Mouse (Mus musculus) cerebellum, adult 9-10 months (tissue): ENCODE data around the gene Itga11.
"Not testable (repeated sequence)": the region's sequence is repeated elsewhere in the genome, so short reads cannot be mapped to it uniquely, and the experiment has no call there.

ENCODE experiments used
- DNase-seq: peaks from one replicate; pipeline ENCODE4 v3.0.0; 2022

The Itga11 gene

DNA sequence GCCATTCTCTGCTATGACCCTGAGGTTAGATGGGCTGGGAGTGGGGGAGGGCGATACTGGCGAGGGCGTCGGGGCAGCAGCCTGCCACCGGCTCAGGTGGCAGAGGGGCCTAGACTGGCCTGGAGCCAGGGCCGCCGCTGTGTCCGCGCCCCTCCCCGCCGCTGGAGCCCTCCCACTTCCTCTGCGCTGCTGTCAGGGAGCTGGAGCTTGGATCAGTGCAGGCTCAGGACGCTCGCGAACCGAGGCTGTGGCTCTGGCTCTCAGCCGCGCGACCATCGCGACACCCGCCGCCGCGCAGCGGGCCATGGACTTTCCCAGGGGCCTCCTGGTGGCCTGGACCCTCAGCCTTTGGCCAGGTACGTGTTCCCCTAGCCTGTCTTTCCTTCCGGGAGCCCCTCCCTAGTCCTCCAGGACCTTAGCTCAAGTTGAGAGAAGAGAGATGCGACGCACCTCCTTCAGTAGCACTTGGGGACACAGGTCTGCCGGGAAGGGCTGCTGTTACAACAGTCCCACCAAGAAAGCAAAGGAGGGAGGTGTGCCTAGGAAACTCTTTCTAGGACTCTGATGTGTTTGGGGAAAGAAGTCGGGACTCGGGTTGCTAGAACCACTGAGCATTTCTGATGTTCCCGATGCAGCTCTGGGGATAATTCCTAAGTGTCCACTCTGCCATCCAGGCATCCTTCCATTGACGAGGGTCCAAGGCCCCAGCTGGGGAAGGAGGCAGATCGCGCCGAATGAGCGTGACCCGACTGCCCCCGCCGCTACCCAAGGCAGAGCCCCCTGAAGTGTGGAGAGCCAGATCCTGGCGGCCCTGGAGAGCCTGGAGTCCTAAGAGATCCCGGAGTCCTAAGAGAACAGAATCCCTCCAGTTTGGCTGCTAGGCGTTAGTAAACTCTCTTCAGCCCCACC lies at the start of gene Itga11:
Gene Itga11, plus strand, starts transcription at position 186 of the 909 bp plus-strand sequence.
- DNase-seq, result no peak

DNA sequence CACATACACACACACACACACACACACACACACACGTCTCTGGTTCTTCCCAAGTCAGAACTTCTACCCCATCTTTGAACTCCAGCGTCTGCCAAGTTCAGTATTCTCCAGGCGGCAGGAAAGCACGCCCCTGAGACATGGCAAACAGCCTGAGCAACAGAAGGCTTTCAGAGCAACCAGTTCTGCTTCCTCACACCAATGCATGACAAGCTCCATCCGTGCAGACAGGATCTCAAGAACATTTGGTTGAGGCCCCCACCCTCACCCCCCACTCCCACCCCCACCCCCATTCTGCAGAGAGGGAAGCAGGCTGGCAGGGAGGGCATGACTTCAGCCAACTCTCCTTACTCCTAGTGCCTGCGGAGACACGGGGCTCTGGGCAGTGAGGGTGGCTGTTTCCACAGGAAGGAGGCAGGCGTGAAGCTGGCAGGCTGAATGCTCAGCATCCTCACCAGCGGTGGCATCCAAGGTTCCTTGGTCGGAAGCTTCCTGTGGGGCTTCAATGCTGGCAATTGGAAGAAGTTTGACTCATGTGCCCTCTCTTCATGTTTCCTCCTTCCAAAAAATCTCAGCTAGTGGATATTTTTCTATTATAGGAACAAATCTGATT lies 46.9 kb upstream of the Itga11 start:
- no peak for DNase-seq

DNA sequence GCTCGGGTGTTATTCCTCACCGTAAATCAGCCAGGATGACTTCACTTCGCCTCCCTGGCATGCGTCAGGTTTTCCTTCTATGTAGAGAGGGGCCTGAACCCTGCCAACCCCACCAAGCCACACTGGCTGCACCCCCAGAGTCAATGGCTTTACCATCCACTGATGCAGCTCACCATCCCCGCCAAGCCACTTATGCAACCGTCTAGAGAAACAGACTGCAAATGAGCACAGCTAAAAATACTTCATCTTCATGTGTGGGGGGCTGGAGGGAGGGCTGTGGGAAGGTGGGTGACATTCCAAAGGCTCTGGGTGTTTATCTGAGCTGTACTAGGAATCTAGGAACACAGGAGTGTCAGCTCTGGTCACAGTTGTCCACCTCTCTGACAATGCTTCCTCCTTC lies 45.2 kb upstream of the Itga11 start:
- no peak for DNase-seq

DNA sequence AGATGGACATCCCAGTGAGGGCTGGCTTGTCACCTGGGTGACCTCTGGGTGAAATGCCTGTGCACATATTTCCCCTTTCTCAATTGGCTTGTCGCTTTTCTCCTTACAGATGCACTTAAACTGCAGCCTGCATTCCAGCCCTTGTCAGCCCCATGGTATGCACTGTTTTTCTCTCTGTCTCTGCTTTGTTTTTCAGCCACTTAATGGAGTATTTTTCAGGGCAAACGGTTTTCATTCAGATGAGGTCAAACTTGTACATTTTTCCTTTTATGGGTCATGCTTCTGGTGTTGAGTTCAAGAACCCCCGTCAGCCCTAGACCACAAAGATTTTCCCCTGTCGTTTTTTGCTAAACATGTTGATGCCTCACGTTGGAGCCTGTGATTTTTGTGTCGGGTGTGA lies 39.6 kb upstream of the Itga11 start:
- DNase-seq, result no peak

DNA sequence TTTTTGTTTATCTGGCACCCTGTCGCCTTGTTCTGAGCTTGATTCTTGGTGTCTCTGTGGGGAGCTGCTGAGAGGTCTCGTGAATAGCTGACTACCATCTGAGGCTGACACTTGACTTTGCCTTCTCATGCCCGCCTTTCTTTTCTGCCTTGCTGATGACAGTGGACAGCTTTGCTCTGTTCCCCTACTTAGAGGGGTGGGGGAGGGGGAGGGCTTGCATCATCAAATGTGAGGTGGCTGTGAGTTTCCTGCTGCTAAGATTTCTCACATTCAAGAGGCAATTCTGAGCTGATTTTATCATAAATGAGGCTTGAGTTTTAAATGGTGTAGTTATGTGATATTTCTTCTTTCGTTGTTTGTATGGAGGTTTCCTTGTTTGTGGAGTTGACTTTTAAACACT lies 37.9 kb upstream of the Itga11 start:
- DNase-seq, result no peak

DNA sequence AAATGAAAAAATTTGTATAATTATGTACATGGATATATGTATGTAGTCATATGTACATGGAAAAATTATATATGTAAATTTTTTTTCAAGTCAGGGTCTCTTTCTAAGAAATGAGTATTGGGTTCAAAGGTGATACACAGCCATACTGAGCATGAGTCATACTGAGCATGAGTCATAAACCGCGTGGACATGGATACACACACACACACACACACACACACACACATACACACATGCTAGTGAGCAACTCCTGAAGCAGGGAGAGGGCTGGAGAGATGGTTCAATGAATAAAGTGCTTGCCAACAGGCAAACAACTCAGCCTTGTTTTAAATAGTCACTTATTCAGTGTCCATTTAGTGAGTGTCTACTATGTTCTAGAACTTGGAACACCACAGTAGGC lies 37.4 kb upstream of the Itga11 start:
- DNase-seq, result no peak

DNA sequence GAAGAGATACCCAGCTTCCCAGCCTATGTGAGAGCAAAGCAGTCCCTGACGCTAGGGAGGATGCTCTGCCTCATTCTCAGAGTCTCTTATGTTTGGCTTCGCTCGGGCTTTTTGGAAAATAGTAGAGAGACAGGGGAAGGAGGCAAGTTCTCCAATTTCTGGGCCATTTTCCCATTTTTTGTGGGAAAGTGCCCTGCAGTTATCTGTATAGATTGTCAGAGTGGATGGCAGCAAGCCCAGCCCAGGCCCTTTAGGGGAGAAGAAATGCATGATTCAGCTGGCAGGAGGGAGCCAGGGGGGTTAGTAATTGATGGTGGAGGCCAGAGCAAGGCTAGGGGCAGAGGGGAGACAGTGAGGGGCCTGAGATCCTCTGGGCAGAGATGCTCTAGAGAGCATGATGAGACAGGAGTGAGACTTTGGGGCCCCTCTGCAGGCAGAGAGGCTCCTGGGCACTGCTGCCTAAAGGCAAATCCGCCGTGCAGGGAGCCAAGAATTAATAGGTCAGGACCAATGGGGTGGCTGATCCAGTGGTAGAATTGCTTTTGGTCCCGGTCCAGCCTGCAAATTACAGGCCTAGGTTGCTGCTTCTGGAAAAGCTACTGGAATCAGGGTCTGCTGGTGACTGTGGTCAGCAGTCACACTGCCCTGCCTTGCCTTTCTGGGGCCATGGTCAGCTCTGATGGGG lies 31.8 kb upstream of the Itga11 start:
- no peak for DNase-seq

DNA sequence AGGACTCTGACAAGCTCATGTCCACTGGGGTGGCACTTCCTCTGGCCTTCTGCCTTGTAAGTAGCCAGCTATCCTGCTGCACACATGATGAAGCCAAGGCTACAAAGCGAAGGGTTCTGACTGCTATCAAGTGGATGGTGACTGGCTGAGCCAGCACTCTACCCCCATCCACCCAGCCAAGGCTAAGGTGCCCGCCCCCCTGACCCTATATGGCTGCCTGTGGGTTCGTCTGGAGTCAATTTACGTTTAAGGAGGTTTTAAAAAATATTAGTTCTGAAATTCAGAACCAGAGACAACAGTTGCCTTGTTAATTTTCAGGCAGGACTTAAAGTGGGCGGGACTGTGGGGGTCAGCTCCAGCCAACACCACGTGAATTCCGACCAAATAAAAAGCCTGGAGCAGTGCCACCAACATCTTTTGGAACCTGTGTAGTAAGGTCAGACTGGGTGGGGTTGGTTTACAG lies 30.9 kb upstream of the Itga11 start:
- DNase-seq, result no peak

DNA sequence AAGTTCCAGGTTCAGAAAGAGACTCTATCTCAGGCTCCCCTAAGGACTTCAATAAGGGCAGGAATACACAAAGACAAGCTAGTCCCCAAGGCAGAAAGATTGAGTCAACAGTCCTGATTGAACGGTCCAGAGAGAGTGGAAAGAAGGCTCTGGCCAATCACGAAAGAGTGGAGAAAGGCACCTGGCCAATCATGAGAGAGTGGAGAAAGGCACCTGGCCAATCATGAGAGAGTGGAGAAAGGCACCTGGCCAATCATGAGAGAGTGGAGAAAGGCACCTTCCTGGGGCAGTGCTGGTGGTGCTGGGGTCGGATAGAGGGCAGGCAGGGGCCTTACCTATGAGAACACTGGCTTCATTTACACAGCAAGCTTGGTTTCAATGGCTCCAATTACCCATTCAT lies 28.2 kb upstream of the Itga11 start:
- no peak for DNase-seq

DNA sequence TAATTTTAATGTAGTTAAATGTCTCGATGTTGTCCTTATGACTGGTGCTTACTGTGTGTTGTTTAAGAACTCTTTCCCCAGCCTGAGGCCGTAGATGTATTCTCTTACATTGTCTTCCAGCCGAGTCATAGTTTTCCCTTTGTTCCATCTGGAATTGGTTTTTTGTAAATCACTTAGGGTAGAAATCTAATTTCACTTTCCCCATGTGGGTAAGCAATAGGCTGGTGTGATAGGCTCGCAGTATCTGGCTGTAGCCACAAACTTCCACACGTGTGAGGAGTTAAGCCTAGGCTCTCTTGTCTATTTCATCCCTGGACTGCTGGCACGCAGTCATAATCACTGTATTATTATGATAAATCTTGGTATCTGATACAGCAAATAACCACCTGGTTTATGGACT lies 26.9 kb upstream of the Itga11 start:
- no peak for DNase-seq

DNA sequence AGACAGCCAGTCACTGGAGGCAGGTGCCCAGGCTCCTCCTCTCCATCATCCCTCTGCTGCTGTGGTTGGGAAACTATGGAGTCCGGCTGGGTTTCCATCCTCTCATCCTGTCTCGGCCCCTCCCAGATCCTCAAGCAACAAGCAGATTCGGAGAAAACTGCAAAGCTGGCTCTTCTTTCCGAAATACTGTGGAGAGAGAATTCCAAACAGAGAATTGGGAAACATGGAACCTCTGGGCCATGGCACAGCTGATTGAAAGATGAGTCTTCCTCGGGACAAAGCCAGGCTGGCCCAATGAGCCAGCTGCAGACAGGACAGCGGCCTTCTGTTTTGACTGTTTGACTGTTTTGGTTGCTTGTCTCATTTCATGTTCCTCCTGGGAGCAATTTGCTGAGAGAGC lies 23.3 kb upstream of the Itga11 start:
- DNase-seq, result no peak

DNA sequence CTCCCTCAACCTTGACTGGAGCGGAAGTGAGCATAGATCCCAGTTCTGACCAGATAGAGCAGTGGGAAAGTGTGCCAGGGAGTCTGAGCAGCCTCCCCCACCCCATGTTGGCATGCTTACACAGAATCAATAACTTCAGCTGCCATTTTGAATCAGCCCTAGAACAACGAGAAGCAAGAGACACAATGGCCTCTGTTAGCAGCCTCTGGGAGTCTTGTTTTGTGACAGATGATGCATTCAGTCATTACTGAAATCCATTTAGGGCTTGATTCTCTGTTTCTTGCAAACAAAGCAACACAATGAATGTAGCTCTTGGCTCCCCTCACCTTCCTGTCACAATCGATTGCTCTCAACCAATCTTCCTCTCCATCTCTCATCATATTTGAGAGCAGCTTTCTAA lies 19.6 kb upstream of the Itga11 start:
- no peak for DNase-seq

DNA sequence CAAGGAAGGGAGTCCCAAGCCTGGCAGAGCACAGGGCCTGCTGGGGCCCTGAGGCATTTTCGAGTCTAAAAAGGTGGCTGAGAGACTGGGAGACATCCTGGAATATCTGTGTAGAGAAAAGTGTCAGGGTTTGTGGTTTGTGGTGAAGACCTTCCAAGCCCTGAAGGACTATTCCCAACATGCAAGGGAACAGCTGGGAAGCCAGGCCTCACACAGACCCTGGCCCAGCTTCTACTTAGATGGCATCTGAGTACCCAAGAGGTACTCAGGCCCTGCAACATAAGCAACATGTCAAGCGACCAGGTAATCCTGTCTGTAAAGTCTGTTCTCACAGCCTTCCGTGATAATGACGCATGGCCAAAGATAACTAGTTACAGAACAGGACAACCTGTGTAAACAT lies 18.6 kb upstream of the Itga11 start:
- DNase-seq, result no peak

DNA sequence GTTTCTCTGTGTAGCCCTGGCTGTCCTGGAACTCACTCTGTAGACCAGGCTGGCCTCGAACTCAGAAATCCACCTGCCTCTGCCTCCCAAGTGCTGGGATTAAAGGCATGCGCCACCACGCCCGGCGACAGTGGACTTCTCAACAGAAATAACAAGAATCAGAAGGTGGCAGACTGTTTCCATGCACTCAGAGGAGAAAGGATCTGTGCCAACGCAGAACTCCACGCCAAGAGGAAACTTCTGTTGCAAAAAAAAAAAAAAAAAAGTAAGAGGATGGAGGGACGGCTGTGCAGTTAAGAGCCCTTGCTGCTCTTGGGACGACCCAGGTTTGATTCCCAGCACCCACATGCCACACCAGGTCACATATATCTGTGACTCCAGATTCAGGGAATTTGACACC lies 16.7 kb upstream of the Itga11 start:
- not testable (repeated sequence) for DNase-seq

DNA sequence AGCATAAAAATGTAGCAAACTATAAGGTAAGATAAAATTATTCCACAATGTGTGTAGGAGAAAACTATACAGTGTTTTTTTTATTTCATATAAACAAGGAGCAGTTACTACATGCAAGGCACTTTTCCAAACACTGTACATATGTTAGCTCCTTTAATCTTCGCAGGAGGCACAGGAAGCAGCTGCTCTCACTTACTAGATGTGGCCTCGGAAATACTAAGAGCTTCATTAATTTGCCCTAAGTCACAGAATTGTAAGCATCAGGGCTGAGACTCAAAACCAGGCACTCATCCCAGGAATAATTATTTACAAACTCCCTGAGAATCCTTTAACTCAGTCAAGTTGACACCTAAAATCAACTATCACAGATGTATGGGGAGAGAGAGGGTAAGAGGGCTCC lies 14.2 kb upstream of the Itga11 start:
- no peak for DNase-seq

DNA sequence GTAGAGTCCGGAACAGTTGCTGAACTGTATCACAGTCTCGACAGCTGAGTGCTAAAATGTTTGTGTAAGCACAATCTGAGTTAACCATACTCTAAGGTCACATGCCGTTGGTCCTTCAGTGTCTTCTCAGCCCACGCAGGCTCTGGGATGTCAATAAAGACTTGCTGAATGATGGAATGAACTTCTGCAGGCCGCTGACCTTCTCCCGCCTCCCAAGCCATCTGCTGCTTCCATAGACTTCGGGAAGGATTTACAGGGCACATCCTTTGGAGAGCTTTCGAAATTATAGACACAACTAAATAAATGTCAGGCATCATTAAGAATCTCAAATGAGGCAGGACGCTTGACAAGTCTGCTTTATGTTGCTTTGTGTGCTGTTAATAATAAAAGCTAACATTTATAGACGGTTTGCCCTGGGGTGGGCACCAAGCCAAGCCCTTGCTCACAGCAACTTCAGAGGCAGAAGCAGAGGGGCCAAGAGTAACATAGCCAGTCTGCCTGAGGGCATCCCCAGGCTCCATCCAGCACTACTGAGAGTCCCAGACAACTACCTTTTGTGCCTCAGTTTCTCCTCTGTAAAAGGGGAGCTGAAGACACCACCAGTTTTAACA lies 13.4 kb upstream of the Itga11 start:
- no peak for DNase-seq

DNA sequence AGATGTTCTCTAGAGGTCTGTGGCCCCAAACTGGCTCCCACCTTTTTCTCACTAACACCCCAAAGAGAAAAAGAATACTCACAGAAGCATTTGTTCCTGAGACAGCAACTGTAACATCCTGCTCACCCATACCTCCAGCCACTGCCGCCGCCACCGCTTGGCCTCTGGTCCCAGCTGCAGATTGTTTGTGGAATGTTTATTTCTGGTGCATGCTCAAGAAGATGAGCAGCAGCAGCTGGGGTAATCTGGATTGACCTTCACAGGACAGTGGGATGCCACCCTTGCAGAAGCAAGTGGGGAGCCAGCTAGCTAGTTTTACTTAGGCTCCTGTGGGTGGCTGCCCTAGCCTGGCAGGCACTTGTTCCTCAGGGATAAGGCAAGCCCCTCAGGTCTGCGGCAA lies 11.7 kb upstream of the Itga11 start:
- DNase-seq, result no peak

DNA sequence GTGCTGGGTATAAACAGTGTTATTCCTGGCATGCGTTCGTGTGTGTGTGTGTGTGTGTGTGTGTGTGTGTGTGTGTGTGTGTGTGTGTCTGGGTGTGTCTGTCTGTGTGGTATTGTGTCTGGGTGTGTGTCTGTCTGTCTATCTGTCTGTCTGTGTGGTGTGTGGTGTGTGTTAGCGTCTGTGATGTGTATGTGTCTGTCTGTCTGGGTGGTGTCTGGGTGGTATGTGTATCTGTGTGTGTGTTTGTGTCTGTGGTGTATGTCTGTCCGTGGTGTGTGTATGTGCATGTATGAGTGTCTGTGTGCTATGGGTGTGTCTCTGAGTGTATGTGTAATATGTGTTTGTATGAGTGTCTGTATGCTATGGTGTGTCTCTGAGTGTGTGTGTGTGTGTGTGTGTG lies 9.1 kb upstream of the Itga11 start:
- DNase-seq, result no peak

DNA sequence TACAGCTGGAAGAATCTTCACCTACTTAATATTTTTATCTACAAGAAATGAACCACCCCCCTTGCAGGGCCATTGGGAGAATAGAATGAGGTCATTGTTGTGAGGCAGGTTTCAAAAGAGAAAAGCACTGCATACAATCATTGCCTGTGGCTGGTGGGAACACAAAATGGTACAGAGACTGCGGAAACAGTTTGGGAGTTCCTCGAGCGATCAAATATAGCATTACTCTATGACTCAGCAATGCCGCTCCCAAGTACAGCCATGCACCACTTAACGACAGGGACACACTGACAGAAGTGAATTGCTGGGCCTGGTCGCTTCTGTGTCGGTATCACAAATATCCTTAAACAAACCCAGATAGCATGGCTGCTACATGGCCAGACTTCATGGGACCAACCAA lies 4.4 kb upstream of the Itga11 start:
- DNase-seq, result no peak

DNA sequence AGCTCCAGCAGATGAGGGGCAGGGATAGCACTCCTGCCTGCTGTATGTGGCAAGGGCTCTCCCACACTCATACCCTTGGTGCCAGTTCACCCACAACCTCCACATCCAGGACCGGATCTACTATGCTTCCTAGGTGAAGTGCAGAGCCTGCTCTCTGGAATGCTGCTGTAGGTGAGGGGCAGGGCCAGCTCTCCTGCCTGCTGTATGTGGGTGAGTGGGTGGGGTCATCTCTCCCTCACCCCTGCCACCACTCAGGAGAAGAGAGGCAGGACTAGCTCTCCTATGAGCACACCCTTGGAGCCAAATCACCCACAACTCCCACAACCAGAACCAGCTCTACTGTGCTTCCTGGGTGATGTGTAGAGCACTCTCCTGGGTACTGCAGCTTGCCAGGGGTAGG lies 2.5 kb upstream of the Itga11 start:
- DNase-seq, result no peak

DNA sequence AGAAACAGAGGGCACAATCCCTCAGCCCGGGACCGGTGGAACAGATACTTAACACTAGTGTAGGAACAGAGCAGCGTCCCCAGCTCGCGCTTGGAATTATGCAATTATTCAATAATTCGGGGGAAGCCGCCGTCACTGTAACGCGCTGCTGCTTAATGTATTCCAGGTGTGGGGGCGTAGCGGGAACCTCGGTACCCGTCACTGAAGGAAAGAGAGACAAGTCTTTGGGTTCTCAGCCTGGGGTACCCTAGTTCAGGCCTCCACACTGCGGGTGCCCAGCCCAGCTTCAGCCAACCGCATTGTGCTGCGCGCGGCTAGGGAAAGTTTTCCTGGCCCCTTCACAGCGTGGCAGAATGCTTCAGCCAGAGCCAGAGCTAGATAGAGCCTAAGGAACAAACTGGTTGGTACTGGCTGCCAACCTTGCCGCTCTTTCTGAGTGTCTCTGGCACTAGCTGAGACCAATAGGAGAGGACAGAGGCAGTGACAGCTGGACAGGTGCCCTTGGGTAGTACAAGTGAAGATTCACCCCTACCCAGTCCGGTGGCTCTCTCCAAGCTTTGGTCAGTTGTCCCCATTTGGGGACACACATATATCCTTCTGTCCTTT lies 1.0 kb downstream of the Itga11 start:
- no peak for DNase-seq

DNA sequence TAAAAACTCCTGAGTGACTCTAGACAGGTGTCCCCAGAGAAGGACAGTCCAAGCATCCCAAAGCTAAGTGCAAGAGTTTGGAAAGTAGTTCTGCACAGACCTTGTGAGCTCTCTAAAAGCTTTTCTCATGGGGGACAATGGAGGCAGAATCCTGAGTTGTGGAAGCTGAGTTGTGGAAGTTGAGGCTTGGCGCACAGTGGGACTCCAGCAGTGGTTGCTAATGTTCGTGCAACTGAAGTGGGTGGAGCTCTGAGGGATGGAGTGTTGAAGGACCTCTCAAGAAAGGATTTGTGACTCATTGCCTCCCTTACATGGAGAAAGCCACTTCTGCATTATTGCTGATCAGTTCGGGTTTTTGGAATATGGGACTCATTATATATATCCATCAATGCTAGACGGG lies 1.8 kb downstream of the Itga11 start:
- DNase-seq, result no peak

DNA sequence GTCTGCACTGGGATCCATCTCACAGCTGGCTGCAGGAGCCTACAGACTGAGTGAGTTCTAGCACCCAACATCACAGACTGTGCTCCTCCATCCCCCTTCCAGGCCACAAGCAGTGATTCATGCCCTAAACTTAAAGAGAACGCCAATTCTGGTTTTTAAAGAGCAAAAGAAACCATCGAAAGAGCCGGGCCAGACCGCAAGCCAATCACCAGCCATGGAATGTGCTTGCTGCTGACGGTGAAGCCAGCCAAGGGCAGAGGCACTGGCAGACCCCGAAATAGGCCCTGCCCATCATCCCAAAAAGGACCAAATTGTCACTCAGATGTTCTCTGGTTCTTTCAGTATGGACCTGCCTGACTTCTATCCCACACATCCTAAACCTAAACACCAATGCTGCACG lies 6.7 kb downstream of the Itga11 start:
- DNase-seq, result no peak
